Mouse (Mus musculus) 3134 (cell line): ENCODE data around the gene Tex12.

Source experiments
- DNase-seq: peaks from one replicate; pipeline ENCODE4 v3.0.0-alpha.2; 2011; ENCODE audit warnings: low spot score; ENCODE audit not compliant: insufficient read length; ENCODE audit errors: extremely low read depth

Gene Tex12

DNA sequence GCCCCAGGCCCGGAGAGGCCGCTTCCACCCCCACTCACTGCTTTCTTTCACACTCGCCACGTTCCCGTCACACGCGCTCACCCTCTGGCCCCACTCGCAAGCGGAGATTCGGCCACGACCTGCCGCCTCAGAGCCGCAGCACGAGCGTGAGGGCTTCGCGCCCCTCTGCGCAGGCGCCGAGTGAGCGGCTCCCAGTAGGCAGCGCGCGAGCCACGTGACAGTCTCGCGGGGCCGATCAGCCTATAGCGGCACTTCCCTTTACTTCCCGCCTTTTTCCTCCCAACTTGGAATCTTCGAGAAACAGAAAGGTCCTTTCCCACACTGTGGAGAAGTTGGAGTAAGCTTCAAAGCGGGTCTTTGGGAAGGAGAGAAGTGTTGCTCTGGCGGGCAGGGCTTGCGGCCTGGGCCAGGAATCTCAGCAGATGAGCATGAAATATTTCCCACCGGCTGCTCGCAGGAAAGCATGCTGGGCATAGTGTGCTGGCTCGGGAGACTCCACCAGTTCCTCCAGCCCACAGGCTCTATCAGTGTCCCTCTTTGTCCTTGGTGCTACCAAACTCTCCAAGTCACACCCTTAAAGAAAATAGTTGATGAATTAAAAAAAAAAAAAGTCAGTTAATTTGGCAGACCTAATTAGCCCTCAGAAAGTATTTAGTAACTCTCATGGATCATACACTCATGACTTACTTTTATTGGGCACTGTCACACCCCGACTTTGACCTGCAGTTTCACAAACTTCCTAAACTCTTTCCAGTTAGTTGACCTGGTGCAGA lies at the start of gene Tex12:
Gene Tex12 (minus strand): TSS at position 181 of the 773 bp plus-strand sequence.
- DNase-seq: no peak

DNA sequence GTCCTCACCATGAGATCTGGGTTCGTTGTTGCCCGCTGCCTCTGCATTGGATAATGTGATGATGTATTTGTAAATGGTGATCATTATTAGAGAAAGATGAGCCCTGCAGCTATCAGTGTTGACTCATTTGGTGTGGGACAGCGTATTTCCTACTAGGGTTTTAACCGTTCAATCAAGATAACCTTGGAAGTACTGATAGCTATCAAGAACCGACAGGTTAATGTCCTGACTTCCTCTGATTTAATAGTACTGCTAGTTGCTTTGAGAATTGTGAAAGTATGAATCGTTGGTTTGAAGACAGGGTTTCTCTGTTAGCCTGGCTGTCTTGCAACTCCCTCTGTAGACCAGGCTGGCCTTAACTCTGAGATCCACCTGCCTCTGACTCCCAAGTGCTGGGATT lies 43.2 kb upstream of the Tex12 start:
- no peak for DNase-seq

DNA sequence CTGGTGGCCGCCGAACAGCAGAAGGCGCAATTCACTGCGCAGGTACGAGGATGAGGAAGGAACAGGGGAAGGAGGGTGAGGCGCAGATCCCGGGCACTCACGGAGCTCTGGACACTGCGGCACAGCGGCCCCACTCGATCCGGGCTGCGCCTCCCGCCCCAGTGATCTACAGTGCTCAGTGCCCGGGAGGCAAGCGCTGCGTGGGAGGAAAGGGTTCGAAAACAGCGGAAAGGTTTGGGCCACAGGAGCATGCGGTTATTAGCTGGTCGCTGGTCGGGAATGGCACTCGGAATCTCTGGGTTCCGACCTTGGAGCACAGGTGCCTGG lies 42.8 kb upstream of the Tex12 start:
- DNase-seq: no peak

DNA sequence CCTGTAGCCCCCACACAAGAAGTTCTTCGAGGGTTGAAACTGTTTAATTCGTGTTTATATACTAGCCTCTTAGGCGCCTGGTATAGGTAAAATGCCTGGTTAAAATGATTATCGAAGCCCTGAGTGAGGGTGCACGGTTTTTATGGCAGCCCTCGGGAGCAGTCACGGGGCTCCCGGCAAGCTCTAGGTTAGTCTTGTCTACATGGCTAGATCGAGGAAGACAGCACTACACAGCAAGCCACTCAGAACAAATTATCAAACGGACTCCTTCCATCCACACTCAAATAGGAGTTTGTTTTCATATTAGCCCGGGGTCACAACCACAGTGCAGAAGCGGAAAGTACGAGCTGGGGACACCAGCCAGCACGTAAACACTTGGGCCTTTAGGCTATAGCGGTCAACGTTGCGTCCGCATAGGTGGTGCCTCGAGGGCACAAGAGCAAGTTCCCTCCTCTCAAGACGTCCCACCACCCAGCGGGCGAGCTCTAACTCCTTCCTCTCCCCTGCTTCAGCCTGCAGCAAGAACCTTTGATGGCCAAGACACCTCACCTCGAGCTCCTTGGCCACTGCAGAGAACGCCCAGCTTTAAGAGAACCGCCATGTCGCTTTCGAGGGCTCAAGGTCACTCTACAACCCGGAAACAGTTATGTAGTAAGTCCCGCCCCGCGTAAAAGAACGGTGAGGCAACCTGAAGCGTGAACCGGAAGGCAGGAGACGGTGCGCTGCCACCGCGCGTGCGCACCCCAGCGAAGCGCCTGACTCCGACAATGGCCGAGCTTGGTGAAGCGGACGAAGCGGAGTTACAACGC lies 42.3 kb upstream of the Tex12 start, which contains the start of the genes Sdhd and Timm8b:
Gene Sdhd (minus strand): TSS at position 624 of the 809 bp plus-strand sequence.
Gene Timm8b (plus strand): TSS at position 722 of the 809 bp plus-strand sequence.
- DNase-seq: peak; percentile 91

DNA sequence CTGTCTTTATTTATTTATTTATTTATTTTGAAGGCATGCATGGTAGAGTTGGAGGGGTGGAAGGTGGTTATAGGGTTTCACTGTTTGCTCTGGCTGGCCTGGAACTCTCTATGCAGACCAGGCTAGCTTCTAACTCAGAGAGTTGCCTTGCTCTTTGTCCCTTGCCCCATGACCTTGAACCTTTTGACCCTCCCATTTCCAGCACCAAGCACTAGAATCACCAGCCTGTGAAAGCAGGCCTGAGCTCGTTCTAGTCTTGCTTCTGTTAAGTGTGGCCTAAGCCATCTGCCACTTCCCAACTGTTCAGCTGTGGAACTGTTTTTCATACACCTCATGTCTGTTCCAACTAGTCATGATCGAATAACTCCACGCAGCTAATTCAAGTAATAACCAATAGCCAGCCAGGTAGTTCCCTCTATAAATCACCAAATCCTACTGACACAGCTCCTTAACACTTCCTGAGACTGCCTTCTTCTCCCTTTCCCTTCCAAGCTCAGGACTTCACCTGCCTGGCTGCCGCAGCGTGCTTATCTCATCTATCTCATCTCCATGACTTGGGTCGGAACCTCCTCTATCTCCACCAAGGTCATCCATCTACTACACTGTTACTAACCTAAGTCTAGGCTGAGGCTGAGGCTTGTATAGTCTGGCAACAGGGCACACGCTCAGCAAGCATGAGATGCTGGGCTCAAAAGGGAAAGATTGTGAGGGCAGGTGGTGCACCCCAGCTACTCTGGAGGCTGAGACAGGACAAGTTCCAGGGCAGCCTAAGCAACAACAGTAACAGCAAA lies 41.1 kb upstream of the Tex12 start:
- DNase-seq: no peak

DNA sequence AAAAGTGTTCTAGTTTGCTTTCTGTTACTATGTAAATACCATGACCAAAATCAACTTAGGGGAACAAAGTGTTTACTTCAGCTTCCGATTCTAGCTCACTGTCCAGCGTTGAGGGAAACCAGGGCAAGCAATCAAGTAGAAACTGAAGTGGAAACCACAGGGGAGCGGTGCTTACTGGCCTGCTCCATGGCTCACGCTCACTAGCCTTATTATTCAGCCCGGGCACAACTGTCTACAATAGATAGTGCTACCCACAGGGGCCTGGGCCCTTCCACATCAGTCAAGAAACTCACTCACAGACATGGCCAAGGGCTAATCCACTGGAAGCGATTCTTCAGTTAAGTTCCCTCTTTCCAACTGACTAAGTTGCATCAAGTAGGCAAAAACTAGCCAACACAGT lies 40.4 kb upstream of the Tex12 start:
- no peak for DNase-seq

DNA sequence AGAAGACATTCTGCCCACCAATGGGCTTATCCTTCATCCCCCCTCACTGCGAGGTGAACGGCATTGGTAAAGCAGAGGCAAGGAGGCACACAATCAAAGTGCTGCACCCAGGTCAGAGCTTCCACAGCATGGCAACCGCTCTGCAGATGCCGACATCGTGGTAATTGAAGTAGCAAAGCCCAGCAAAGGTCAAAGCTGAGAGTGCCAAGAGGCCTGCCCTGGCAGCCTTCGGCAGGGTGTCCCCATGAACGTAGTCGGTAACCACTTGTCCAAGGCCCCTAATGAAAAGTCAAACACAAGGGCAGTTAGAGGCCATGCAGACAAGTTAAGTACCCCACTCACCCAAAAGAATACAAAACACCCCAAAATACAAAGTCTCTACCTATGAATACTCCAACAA lies 35.8 kb upstream of the Tex12 start:
- no peak for DNase-seq

- no peak for DNase-seq
Measured at GRCm38 (mm10) chr9:50594794-50595417, 33.8 kb upstream of the Tex12 start.

DNA sequence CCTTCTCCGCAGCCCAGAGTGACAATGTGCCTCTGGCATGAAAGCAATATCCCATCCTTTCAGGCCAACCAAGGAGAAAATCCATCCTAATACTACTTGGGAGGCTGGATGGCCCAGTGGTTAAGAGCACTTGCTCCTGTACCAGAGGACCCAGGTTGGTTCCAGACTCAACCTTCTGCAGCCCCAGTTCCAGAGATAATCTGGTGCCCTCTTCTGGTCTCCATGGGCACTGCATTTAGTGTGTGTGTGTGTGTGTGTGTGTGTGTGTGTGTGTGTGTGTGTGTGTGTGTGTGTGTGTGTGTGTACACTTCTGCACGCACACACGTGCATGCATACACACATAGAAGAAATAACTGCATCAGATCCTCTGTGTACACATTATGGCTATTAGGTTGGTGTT lies 32.4 kb upstream of the Tex12 start:
- peak; percentile 30 for DNase-seq

- DNase-seq: no peak
Measured at GRCm38 (mm10) chr9:50592955-50593354, 31.8 kb upstream of the Tex12 start.

GRCm38 (mm10) chr9:50590856-50591518 lies 29.9 kb upstream of the Tex12 start:
- DNase-seq: peak; percentile 49

DNA sequence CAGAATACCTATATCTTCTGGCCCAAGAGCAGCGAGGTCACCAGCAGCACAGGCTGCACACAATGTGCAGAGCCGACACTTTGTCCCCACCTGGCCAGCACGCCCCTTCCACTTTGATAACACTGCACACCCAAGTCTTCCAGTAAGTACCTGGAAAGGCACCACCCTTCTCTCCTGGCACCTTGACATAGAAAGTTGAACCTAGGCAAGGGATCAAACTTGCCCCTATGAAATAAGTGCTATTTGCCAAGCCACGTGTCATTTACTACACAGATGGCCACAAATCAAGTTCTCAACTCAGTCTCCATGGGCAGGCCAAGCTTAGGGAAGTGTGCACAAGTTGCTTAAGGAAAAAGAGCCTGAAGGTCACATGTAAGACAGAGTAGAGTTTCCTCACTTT lies 25.8 kb upstream of the Tex12 start:
- no peak for DNase-seq

- no peak for DNase-seq
Measured at GRCm38 (mm10) chr9:50585145-50585818, 24.2 kb upstream of the Tex12 start.

DNA sequence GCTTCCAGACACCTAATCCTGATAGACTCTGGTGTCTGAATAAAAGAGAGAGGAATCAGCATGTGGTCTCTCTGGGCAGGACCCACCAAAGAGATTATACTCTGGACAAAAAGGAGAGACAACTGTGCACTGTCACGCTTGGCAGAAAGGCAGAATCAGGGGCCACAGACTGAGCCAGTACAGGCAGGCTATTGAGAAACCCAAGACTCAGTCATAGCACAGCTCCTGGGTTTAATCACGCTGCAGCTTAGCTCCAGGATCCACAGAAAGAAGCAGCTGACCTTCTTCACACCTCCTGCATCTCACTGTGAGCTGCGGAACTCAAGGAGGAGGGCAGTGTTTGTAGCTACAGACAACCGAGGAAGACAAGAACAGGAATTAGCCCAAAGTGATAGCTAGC lies 19.2 kb upstream of the Tex12 start:
- no peak for DNase-seq

- DNase-seq: peak; percentile 72
Measured at GRCm38 (mm10) chr9:50569599-50570525, 8.7 kb upstream of the Tex12 start.

- no peak for DNase-seq
Measured at GRCm38 (mm10) chr9:50567881-50568280, 6.8 kb upstream of the Tex12 start.

DNA sequence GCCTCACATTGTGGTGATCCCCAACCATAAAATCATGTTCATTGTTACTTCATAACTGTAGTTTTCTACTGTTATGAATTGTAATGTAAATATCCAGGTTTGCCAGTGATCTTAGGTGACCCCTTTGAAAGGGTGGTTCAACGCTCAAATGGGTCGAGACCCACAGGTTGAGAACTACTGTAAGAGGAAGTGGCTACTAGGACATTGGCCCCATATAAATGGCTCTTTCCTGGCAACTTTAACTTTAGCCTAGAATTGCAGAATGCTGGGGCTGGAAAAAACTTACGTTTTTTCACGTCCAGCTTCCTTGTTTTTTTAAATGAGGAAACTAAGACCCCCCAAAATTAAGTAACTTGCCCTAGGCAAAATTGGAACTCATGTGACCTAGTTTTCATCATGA lies 6.2 kb upstream of the Tex12 start:
- no peak for DNase-seq

DNA sequence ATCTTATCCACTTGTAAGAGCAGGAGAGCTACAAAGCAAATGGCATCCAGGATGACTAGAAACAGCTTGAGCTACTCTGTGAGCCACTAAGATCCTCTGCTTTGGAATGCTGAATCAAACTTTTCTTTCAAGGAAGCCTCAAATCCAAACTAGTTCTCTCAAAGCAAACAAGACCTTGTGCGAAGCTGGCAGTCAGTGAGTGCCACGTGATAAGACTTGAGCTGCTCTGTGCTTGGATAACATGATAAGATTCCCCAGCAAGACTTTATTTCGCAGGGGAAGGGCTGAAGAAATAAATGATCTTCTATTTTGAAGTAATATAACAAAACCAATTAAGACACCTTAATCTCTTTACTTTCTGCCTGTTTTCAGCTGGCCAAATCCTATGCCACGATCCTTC lies 4.8 kb upstream of the Tex12 start:
- no peak for DNase-seq

GRCm38 (mm10) chr9:50565173-50565572 lies 4.0 kb upstream of the Tex12 start:
- peak; percentile 69 for DNase-seq
